Mouse (Mus musculus) liver, adult 2 months (tissue): Measurements from ENCODE around the gene Tpx2.

Experiments used
- CTCF ChIP-seq: fragments of 200-500 bp; IDR thresholded peaks from 2 replicates; pipeline ENCODE4 v1.5.1; 2011; ENCODE audit warnings: low read depth, low read length, control low read depth
- POLR2A ChIP-seq: fragments of 200-500 bp; IDR thresholded peaks from 2 replicates; pipeline ENCODE4 v1.6.1; 2011; ENCODE audit warnings: low read length, control low read depth; ENCODE audit not compliant: insufficient read depth; ENCODE audit errors: extremely low read depth

DNA sequence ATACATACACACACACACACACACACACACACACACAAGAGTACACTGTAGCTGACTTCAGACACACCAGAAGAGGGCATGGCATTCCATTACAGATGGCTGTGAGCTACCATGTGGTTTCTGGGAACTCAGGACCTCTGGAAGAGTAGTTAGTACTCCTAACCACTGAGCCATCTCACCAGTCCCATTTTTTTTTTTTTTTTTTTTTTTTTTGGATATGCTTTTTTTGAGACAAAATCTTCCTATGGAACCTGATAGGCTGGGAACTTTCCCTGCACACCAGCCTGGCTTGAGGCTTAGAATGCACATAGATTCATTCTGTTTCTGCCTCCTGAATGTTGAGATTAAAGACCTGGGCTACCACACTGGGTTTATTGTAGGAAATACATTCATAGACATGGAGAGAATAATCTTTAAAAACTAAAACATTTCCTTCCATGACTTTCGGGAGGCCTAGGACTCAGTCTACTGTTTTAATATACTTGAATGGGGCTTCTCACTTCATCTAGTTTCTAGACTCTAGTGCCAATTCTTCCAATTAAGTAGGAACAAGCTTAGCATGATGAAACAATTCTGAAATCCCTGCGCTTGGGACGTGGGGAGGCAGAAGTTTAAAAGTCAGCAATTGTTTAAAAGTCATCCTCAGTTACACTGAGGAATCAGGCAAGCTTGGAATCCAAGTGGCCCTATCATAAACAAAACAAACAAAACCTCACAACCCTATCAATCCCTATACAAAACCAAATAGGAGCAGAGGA is 528 bp upstream of the Tpx2 start:
- no peak for TF ChIP-seq POLR2A
- TF ChIP-seq CTCF, result no peak
